Mouse (Mus musculus) gastrocnemius, postnatal 4 days (tissue): Measurements from ENCODE around the gene Ttc13. TPM values are rescaled to one million over a fixed set of nuclear protein-coding genes. Genes with fewer than 3 reads are reported as not detected.
A peak's percentile ranks its signal among the peaks of the same experiment; 100 is the strongest.

ENCODE experiments used
- DNase-seq, 2 experiments: peaks; one replicate each; pipeline ENCODE4 v3.0.0; 2021 to 2022; ENCODE audit warnings: low spot score in 2 of 2, mixed read lengths in 2 of 2
- long read RNA-seq, 2 experiments: library from polyadenylated mRNA; stranded (forward); transcript quantifications; one replicate each; pipeline ENCODE4 v2.0.0; 2021
- total RNA-seq, 2 experiments: library from RNA; stranded (reverse); gene quantifications; 2 replicates each; pipeline ENCODE4 v1.2.3; 2021

Ttc13 gene
- total RNA-seq, result 10 to 100 TPM; 28.2 to 33.1 TPM
- long read RNA-seq, experiment 1, transcript Ttc13-203 (21 exons, 3,148 nt), result major isoform, 26 of 84 reads
- long read RNA-seq, experiment 1, transcript Ttc13-212 (19 exons, 2,905 nt), result minor isoform, 7 of 84 reads
- long read RNA-seq, experiment 1, partial matches to known transcripts, result 5 of 84 reads
- long read RNA-seq, experiment 1, other reads (novel, unspliced or antisense), result 44 of 84 reads
- long read RNA-seq, experiment 2, transcript Ttc13-203 (21 exons, 3,148 nt), result major isoform, 34 of 105 reads
- long read RNA-seq, experiment 2, transcript Ttc13-212 (19 exons, 2,905 nt), result minor isoform, 9 of 105 reads
- long read RNA-seq, experiment 2, partial matches to known transcripts, result 9 of 105 reads
- long read RNA-seq, experiment 2, other reads (novel, unspliced or antisense), result 47 of 105 reads

- DNase-seq, result peak; percentile 88 to 95
These were observed at the start of gene Ttc13, which contains the start of gene Arv1 for GRCm38 (mm10) chr8:124721862-124722515. Gene Ttc13, minus strand, starts transcription at chr8:124721983. Gene Arv1, plus strand, starts transcription at chr8:124722139.

DNA sequence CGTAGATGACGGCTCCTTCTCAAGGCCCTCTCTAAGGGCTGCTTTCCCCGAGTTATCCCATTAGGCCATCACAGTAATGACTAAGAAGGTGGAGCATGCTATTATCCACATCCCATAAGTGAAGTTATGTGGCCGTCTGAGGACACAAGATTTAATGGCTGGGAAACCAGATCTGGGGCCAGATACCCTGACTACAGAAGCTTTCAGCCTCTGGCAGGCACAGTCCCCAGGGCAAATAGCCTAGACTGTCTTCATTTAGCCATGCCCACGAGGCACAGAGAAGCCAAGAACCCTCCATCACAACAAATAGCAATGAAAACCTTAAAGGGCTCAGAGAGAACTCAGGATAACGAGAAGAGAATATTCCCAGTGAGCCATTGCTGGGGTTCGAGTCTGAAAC is 41.3 kb upstream of the Ttc13 start:
- DNase-seq, result no peak

DNA sequence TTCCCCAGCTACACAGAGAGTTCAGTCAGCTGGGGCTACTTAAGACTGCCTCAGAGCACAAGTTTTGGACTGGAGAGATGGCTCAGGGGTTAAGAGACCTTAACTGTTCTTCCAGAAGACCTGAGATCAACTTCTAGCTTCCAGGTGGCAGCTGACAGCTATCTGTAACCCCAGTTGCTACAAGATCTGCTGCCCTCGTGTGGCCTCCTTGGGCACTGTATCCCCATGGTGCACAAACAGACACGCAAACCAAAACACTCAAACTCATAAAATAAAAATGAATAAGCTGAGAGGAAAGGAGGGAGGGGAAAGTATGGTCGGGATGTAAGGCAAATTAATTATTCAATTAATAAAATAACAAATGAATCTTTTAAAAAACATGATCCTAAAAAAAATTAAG is 36.8 kb upstream of the Ttc13 start:
- DNase-seq, result peak in 1 of 2 experiments; percentile 21

GRCm38 (mm10) chr8:124756601-124757000 is 34.8 kb upstream of the Ttc13 start:
- DNase-seq, result no peak

GRCm38 (mm10) chr8:124756153-124756552 is 34.4 kb upstream of the Ttc13 start:
- no peak for DNase-seq

GRCm38 (mm10) chr8:124755481-124755880 is 33.7 kb upstream of the Ttc13 start:
- DNase-seq, result no peak

DNA sequence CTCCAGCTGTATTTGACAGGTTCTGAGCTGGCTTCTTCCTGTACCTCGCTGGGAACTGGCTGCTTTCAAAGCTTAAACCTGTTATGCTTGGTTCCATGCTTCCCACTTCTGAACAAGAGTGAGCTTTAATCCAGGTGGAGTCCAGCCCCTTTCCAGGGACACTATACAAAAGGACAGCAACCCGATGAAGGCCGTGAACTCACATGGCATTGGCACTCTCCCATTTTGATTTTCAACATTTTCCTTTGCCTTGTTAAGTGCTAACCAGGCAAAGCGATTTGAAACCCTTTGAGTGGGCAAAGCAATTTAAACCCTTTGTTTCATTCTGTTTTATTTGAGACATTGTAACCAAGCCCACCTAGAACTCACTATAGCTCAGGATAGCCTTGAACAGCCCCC is 33.0 kb upstream of the Ttc13 start:
- DNase-seq, result no peak

GRCm38 (mm10) chr8:124754101-124754791 is 32.5 kb upstream of the Ttc13 start:
- no peak for DNase-seq

DNA sequence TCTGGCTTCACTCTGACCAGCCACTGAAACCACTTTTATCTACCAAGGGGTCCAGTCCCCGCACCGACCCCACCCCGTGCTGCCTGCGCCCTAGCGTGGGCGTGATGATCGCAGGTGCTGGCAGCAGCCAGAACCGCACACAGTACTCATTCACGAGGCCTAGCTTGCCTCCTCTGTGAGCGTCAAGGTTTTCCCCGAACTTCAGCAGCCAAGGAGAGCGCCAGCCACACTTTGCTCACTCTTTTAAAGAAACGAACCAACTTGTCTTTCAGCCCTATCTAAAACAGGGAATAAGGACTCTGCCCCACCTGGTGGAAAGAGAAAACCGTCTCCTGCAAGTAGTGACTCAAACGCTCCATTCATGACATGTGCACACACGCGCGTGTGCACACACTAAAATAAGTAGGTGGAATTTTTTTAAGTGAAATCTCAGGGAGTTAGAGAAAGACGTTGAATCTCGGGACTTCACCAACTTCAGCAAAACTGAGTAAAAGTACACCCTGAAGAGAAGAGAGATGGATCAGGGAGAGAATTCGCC is 30.6 kb upstream of the Ttc13 start:
- DNase-seq, result no peak

GRCm38 (mm10) chr8:124751709-124752173 is 30.0 kb upstream of the Ttc13 start, which contains the start of gene Fam89a:
Gene Fam89a, minus strand, starts transcription at chr8:124751832.
- peak; percentile 27 to 51 for DNase-seq

GRCm38 (mm10) chr8:124751191-124751590 is 29.4 kb upstream of the Ttc13 start:
- no peak for DNase-seq

DNA sequence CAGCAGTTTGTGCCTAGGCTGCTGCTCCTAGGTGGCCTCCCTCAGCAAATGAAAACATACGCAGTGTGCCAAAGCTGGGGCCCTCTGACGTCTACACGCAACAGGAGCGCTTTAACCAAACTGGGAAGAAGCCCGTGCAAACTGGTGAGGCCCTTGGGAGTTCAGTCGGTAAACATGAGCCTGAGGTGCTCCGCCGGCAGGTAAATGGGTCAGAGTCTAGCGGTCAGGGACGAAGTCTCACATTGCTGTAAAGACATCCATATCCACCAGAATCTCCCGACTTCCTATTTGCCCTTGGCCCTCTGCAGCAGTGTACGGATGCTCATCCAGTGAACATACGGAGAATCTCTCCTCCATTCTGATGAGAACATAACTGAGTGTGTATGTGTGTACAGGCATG is 24.9 kb upstream of the Ttc13 start:
- no peak for DNase-seq

GRCm38 (mm10) chr8:124739268-124739667 is 17.5 kb upstream of the Ttc13 start:
- DNase-seq, result no peak

- no peak for DNase-seq
These were observed 13.7 kb upstream of the Ttc13 start for GRCm38 (mm10) chr8:124735371-124735911.

- DNase-seq, result no peak
These were observed 11.0 kb upstream of the Ttc13 start for GRCm38 (mm10) chr8:124732828-124733227.

- no peak for DNase-seq
These were observed 2.5 kb upstream of the Ttc13 start for GRCm38 (mm10) chr8:124724301-124724700.

GRCm38 (mm10) chr8:124720938-124721861 is 583 bp downstream of the Ttc13 start:
- no peak for DNase-seq

DNA sequence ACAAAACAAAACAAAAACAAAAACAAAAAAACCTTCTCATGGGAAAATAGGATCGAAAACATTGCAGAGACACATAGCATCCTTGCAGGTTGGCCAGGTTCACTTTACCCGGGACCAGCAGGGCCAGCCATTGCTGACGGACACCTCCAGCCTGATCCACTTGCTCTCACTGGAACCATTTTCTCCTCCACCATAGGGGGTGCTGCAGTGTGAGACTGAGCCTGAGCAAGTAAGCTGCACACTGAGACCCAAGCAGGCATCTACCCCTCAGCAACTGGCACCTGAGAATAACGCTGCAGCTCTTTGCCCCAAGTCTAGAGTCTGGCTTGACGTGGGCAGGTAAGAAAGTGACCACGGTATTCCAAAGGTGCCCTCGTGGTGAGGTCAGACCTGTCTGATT is 1.6 kb downstream of the Ttc13 start:
- DNase-seq, result no peak

DNA sequence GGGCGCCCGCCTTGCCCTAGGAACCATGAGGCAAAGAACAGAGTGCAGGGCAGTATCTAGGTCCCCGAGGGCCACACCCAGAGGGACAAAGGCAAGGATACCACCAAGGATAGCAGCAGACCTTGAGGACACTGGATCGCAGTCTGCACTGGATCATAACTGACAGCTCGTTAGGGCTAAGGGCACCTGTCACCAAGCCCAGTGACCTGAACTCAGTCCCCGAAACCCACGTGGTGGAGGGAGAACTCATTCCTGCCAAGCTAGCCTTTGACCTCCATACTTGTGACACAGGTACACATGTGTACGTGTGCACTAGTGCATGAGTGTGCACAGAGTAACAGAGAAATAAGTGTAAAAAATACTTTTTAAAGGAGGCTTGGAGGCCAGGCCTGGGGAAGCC is 6.0 kb downstream of the Ttc13 start:
- DNase-seq, result no peak

- DNase-seq, result no peak
These were observed 8.6 kb downstream of the Ttc13 start for GRCm38 (mm10) chr8:124713207-124713606.
